Mouse (Mus musculus) erythroblast, adult 5-6 weeks (primary cell): ENCODE measurements around the gene Snx14. TPM values are rescaled to one million over a fixed set of nuclear protein-coding genes. Genes with fewer than 3 reads are reported as not detected.
"Not testable (repeated sequence)": the region's sequence is repeated elsewhere in the genome, so short reads cannot be mapped to it uniquely, and the experiment has no call there.

Experiments
- ATAC-seq: replicated peaks from 2 replicates; pipeline ENCODE4 v1.8.0; 2016; ENCODE audit warnings: moderate number of reproducible peaks, mild to moderate bottlenecking, moderate TSS enrichment, inconsistent platforms; ENCODE audit not compliant: poor library complexity, low FRiP score, severe bottlenecking
- total RNA-seq, 2 experiments: library from RNA; stranded (forward) in 1 of 2; stranded (reverse) in 1 of 2; fragments of 150-400 nt in 1 of 2; fragments of 200-764, 138-1000 nt in 1 of 2; gene quantifications; 2 replicates each; pipeline versions ENCODE4 v1.2.3 to v1.2.4; 2015 to 2017; ENCODE audit warnings: low replicate concordance in 2 of 2

The Snx14 gene
- 12.7 and 19.6 TPM in 2 replicates for total RNA-seq (2015; ENCODE audit: low replicate concordance)
- 12.8 and 12.9 TPM in 2 replicates for total RNA-seq (2017; ENCODE audit: low replicate concordance)

GRCm38 (mm10) chr9:88438555-88439237 is at the start of gene Snx14:
Gene Snx14, minus strand, starts transcription at chr9:88438958.
- peak; percentile 97 for ATAC-seq

GRCm38 (mm10) chr9:88484531-88484930 is 45.8 kb upstream of the Snx14 start:
- ATAC-seq: no peak

- ATAC-seq: 0 out of 2 replicates have a peak, but pooled peaks have one; percentile 1
Measured at GRCm38 (mm10) chr9:88482829-88483396, 44.2 kb upstream of the Snx14 start.

GRCm38 (mm10) chr9:88482230-88482828 is 43.6 kb upstream of the Snx14 start, which contains the start of gene Syncrip:
Gene Syncrip, minus strand, starts transcription at chr9:88482574.
- ATAC-seq: peak; percentile 86

GRCm38 (mm10) chr9:88481791-88482160 is 43.0 kb upstream of the Snx14 start:
- ATAC-seq: no peak

- ATAC-seq: peak; percentile 47; the same call in 1 of the 2 replicates
Measured at GRCm38 (mm10) chr9:88481061-88481790, 42.5 kb upstream of the Snx14 start.

GRCm38 (mm10) chr9:88480120-88480519 is 41.4 kb upstream of the Snx14 start:
- ATAC-seq: no peak

- no peak for ATAC-seq
Measured at GRCm38 (mm10) chr9:88476138-88476537, 37.4 kb upstream of the Snx14 start.

- not testable (repeated sequence) for ATAC-seq
Measured at GRCm38 (mm10) chr9:88461017-88461416, 22.3 kb upstream of the Snx14 start.

GRCm38 (mm10) chr9:88439991-88440390 is 1.2 kb upstream of the Snx14 start:
- ATAC-seq: no peak

GRCm38 (mm10) chr9:88439238-88439600 is 461 bp upstream of the Snx14 start:
- no peak; the same call in none of the 2 replicates for ATAC-seq

- peak; percentile 63 for ATAC-seq
Measured at GRCm38 (mm10) chr9:88438237-88438554, 562 bp downstream of the Snx14 start.

- no peak for ATAC-seq
Measured at GRCm38 (mm10) chr9:88437342-88438236, 1.2 kb downstream of the Snx14 start.

GRCm38 (mm10) chr9:88424356-88424755 is 14.4 kb downstream of the Snx14 start:
- ATAC-seq: no peak

GRCm38 (mm10) chr9:88422428-88422827 is 16.3 kb downstream of the Snx14 start:
- ATAC-seq: no peak

GRCm38 (mm10) chr9:88416752-88417151 is 22.0 kb downstream of the Snx14 start:
- ATAC-seq: no peak; the same call in 1 of the 2 replicates

GRCm38 (mm10) chr9:88409978-88410377 is 28.8 kb downstream of the Snx14 start:
- no peak for ATAC-seq

GRCm38 (mm10) chr9:88404515-88404914 is 34.2 kb downstream of the Snx14 start:
- ATAC-seq: peak; percentile 37; the same call in 1 of the 2 replicates

GRCm38 (mm10) chr9:88404088-88404487 is 34.7 kb downstream of the Snx14 start:
- peak; percentile 89 for ATAC-seq
